Mouse (Mus musculus): ENCODE measurements around the gene Nrxn1.
"Not testable (repeated sequence)": the region's sequence is repeated elsewhere in the genome, so short reads cannot be mapped to it uniquely, and the experiment has no call there.

Gene Nrxn1

GRCm38 (mm10) chr17:90238964-90239363, 853.9 kb downstream of the Nrxn1 start:
- no peak for DNase-seq

- DNase-seq = no peak
Observed at GRCm38 (mm10) chr17:90238517-90238916, 854.4 kb downstream of the Nrxn1 start.

GRCm38 (mm10) chr17:90235674-90236073, 857.2 kb downstream of the Nrxn1 start:
- not testable (repeated sequence) for DNase-seq

GRCm38 (mm10) chr17:90234806-90235205, 858.1 kb downstream of the Nrxn1 start:
- no peak for DNase-seq

- DNase-seq = no peak
Observed at GRCm38 (mm10) chr17:90208547-90208946, 884.3 kb downstream of the Nrxn1 start.

- no peak for DNase-seq
Observed at GRCm38 (mm10) chr17:90207617-90208016, 885.3 kb downstream of the Nrxn1 start.

GRCm38 (mm10) chr17:90203993-90204392, 888.9 kb downstream of the Nrxn1 start:
- no peak for DNase-seq

- no peak for DNase-seq
Observed at GRCm38 (mm10) chr17:90202785-90203184, 890.1 kb downstream of the Nrxn1 start.

GRCm38 (mm10) chr17:90196772-90197171, 896.1 kb downstream of the Nrxn1 start:
- no peak for DNase-seq

- DNase-seq = no peak
Observed at GRCm38 (mm10) chr17:90141602-90142001, 951.3 kb downstream of the Nrxn1 start.

GRCm38 (mm10) chr17:90130836-90131235, 962.0 kb downstream of the Nrxn1 start:
- no peak for DNase-seq

GRCm38 (mm10) chr17:90129183-90129582, 963.7 kb downstream of the Nrxn1 start:
- DNase-seq = no peak

GRCm38 (mm10) chr17:90127561-90127960, 965.3 kb downstream of the Nrxn1 start:
- no peak for DNase-seq

GRCm38 (mm10) chr17:90122796-90123481, 969.9 kb downstream of the Nrxn1 start:
- no peak for DNase-seq

- no peak for DNase-seq
Observed at GRCm38 (mm10) chr17:90116241-90116640, 976.6 kb downstream of the Nrxn1 start.

- no peak for DNase-seq
Observed at GRCm38 (mm10) chr17:90094999-90095398, 997.9 kb downstream of the Nrxn1 start.

- peak; percentile 92 for DNase-seq
Observed at GRCm38 (mm10) chr17:90088314-90088650, 1004.6 kb downstream of the Nrxn1 start.

GRCm38 (mm10) chr17:90087616-90088313, 1005.1 kb downstream of the Nrxn1 start:
- no peak for DNase-seq

- no peak for DNase-seq
Observed at GRCm38 (mm10) chr17:90086826-90087225, 1006.0 kb downstream of the Nrxn1 start.

GRCm38 (mm10) chr17:90079003-90079402, 1013.9 kb downstream of the Nrxn1 start:
- DNase-seq = no peak

- no peak for DNase-seq
Observed at GRCm38 (mm10) chr17:90078488-90078887, 1014.4 kb downstream of the Nrxn1 start.

GRCm38 (mm10) chr17:90062866-90063265, 1030.0 kb downstream of the Nrxn1 start:
- no peak for DNase-seq

- DNase-seq = no peak
Observed at GRCm38 (mm10) chr17:90060872-90061271, 1032.0 kb downstream of the Nrxn1 start.

GRCm38 (mm10) chr17:90060168-90060567, 1032.7 kb downstream of the Nrxn1 start:
- no peak for DNase-seq
